Mouse (Mus musculus) heart, embryonic 16.5 days (tissue): ENCODE results near the gene Ppfia1. TPM values are rescaled to one million over a fixed set of nuclear protein-coding genes. Genes with fewer than 3 reads are reported as not detected.

Source experiments
- ATAC-seq: fragments of 200-750 bp; cut with Nextera tagmentation; replicated peaks from 2 replicates; pipeline ENCODE4 v1.8.0; 2017; ENCODE audit warnings: moderate number of reproducible peaks; ENCODE audit not compliant: insufficient read depth, low FRiP score; ENCODE audit errors: extremely low read depth
- H3K27ac ChIP-seq: fragments of 300-500 bp; sonication (generic); 2 replicates; pipeline ENCODE4 v1.5.1; 2014; ENCODE audit warnings: mild to moderate bottlenecking, low read length, control low read depth, moderate library complexity
- H3K27me3 ChIP-seq: fragments of 300-500 bp; sonication (generic); 2 replicates; pipeline ENCODE4 v1.6.1; 2014; ENCODE audit warnings: low read length, mixed read lengths; ENCODE audit not compliant: control insufficient read depth, insufficient read depth
- H3K36me3 ChIP-seq: fragments of 300-500 bp; sonication (generic); 2 replicates; pipeline ENCODE4 v1.6.1; 2014; ENCODE audit not compliant: control insufficient read depth, insufficient read depth
- H3K4me1 ChIP-seq: fragments of 300-500 bp; sonication (generic); 2 replicates; pipeline ENCODE4 v1.6.1; 2014; ENCODE audit warnings: low read length, mixed read lengths; ENCODE audit not compliant: control insufficient read depth, insufficient read depth
- H3K4me2 ChIP-seq: fragments of 300-500 bp; sonication (generic); 2 replicates; pipeline ENCODE4 v1.6.1; 2014; ENCODE audit warnings: low read depth, mild to moderate bottlenecking, control low read depth, low read length
- H3K4me3 ChIP-seq: fragments of 300-500 bp; sonication (generic); 2 replicates; pipeline ENCODE4 v1.5.1; 2014; ENCODE audit warnings: mild to moderate bottlenecking, control low read depth, low read length
- H3K9ac ChIP-seq: fragments of 300-500 bp; sonication (generic); 2 replicates; pipeline ENCODE4 v1.6.1; 2014; ENCODE audit warnings: low read length, control low read depth
- H3K9me3 ChIP-seq: fragments of 300-500 bp; sonication (generic); replicated peaks from 2 replicates; pipeline ENCODE4 v1.6.1; 2016; ENCODE audit warnings: low read length; ENCODE audit not compliant: control insufficient read depth
- WGBS: fragments of 180-500 bp; shearing (Covaris S2); extraction: QIAGEN DNeasy Blood & Tissue Kit; methylation state at CpG from one replicate; pipeline ENCODE4 v1.1.7; 2014; 5-methylcytosine and 5-hydroxymethylcytosine counted together
- polyA plus RNA-seq: library from polyadenylated mRNA; unstranded; fragments of >200 nt; fragmentation: Nextera tagmentation; extraction: Ambion mirVana; gene quantifications from 2 replicates; pipeline ENCODE4 v1.2.1, GENCODE M21; 2015

Ppfia1 gene
- polyA plus RNA-seq, 1 experiment from 2014 or later: 27.8 TPM

- Histone ChIP-seq H3K4me3 (no peak overlapping the region), H3K36me3 (peaks cover 74% of the 10 kb centered on the region), H3K27me3 (no peaks in the 10 kb centered on the region), H3K4me2 (no peak overlapping the region), H3K9me3 (no peaks in the 10 kb centered on the region), H3K27ac (no peak overlapping the region), H3K9ac (no peak overlapping the region), H3K4me1 (no peaks in the 10 kb centered on the region)
- WGBS: 88% methylated on average over 6 of the region's 6 CpGs
- ATAC-seq: no peak
Measured at GRCm38 (mm10) chr7:144461246-144461902, 92.2 kb downstream of the Ppfia1 start.

- H3K4me1 ChIP-seq: no peaks in the 10 kb centered on the region
- H3K4me3 ChIP-seq: no peak overlapping the region
- H3K27ac ChIP-seq: no peak overlapping the region
- peaks cover 83% of the 10 kb centered on the region for H3K36me3 ChIP-seq
- no peak overlapping the region for H3K4me2 ChIP-seq
- WGBS: 88% methylated on average over 1 of the region's 1 CpGs
- H3K27me3 ChIP-seq: no peaks in the 10 kb centered on the region
- H3K9me3 ChIP-seq: no peaks in the 10 kb centered on the region
- ATAC-seq: no peak
- H3K9ac ChIP-seq: no peak overlapping the region
Measured at GRCm38 (mm10) chr7:144458881-144459280, 94.6 kb downstream of the Ppfia1 start.

- no peaks in the 10 kb centered on the region for H3K9me3 ChIP-seq
- H3K4me3 ChIP-seq: no peak overlapping the region
- no peaks in the 10 kb centered on the region for H3K27me3 ChIP-seq
- H3K27ac ChIP-seq: no peak overlapping the region
- H3K9ac ChIP-seq: no peak overlapping the region
- no peak overlapping the region for H3K4me2 ChIP-seq
- H3K36me3 ChIP-seq: peaks cover 75% of the 10 kb centered on the region
- no peak for ATAC-seq
- WGBS: 79% methylated on average over 9 of the region's 9 CpGs
- peaks cover 12% of the 10 kb centered on the region for H3K4me1 ChIP-seq
Measured at GRCm38 (mm10) chr7:144450661-144451060, 102.9 kb downstream of the Ppfia1 start.

GRCm38 (mm10) chr7:144449637-144450570 lies 103.6 kb downstream of the Ppfia1 start:
- peaks cover 75% of the 10 kb centered on the region for H3K36me3 ChIP-seq
- no peak overlapping the region for H3K9ac ChIP-seq
- 59% methylated on average over 13 of the region's 13 CpGs for WGBS
- peaks cover 12% of the 10 kb centered on the region for H3K4me1 ChIP-seq
- H3K9me3 ChIP-seq: no peaks in the 10 kb centered on the region
- no peaks in the 10 kb centered on the region for H3K27me3 ChIP-seq
- ATAC-seq: peak; percentile 94
- no peak overlapping the region for H3K4me2 ChIP-seq
- peak overlapping the region; percentile 75 for H3K27ac ChIP-seq
- H3K4me3 ChIP-seq: no peak overlapping the region

GRCm38 (mm10) chr7:144448186-144448585 lies 105.3 kb downstream of the Ppfia1 start:
- H3K27ac ChIP-seq: no peak overlapping the region; the same call in 1 of the 2 replicates
- H3K36me3 ChIP-seq: peaks cover 71% of the 10 kb centered on the region
- peaks cover 12% of the 10 kb centered on the region for H3K4me1 ChIP-seq
- WGBS: 81% methylated on average over 1 of the region's 1 CpGs
- no peak overlapping the region for H3K9ac ChIP-seq
- no peaks in the 10 kb centered on the region for H3K27me3 ChIP-seq
- H3K9me3 ChIP-seq: no peaks in the 10 kb centered on the region
- H3K4me2 ChIP-seq: no peak overlapping the region
- H3K4me3 ChIP-seq: no peak overlapping the region
- no peak for ATAC-seq

GRCm38 (mm10) chr7:144447146-144447545 lies 106.4 kb downstream of the Ppfia1 start:
- Histone ChIP-seq H3K27me3 (no peaks in the 10 kb centered on the region), H3K4me2 (no peak overlapping the region), H3K36me3 (peaks cover 62% of the 10 kb centered on the region), H3K9me3 (no peaks in the 10 kb centered on the region), H3K4me1 (peaks cover 12% of the 10 kb centered on the region), H3K4me3 (no peak overlapping the region), H3K27ac (no peak overlapping the region), H3K9ac (no peak overlapping the region)
- WGBS: 76% methylated on average over 3 of the region's 3 CpGs
- no peak for ATAC-seq

GRCm38 (mm10) chr7:144444788-144445187 lies 108.7 kb downstream of the Ppfia1 start:
- Histone ChIP-seq H3K36me3 (peaks cover 64% of the 10 kb centered on the region), H3K9me3 (no peaks in the 10 kb centered on the region), H3K4me2 (no peak overlapping the region), H3K4me3 (no peak overlapping the region), H3K27ac (no peak overlapping the region), H3K27me3 (no peaks in the 10 kb centered on the region), H3K9ac (no peak overlapping the region), H3K4me1 (peaks cover 6% of the 10 kb centered on the region)
- WGBS: 80% methylated on average over 7 of the region's 7 CpGs
- no peak for ATAC-seq

- Histone ChIP-seq H3K4me3 (no peak overlapping the region), H3K9ac (no peak overlapping the region), H3K4me2 (no peak overlapping the region), H3K27me3 (no peaks in the 10 kb centered on the region), H3K36me3 (peaks cover 72% of the 10 kb centered on the region), H3K4me1 (no peaks in the 10 kb centered on the region), H3K9me3 (no peaks in the 10 kb centered on the region), H3K27ac (no peak overlapping the region)
- ATAC-seq: no peak
- 89% methylated on average over 4 of the region's 4 CpGs for WGBS
Measured at GRCm38 (mm10) chr7:144441976-144442375, 111.6 kb downstream of the Ppfia1 start.

GRCm38 (mm10) chr7:144441466-144441865 lies 112.1 kb downstream of the Ppfia1 start:
- Histone ChIP-seq H3K9ac (no peak overlapping the region), H3K9me3 (no peaks in the 10 kb centered on the region), H3K4me3 (no peak overlapping the region), H3K27me3 (no peaks in the 10 kb centered on the region), H3K4me2 (no peak overlapping the region), H3K36me3 (peaks cover 76% of the 10 kb centered on the region), H3K4me1 (no peaks in the 10 kb centered on the region), H3K27ac (no peak overlapping the region)
- 87% methylated on average over 11 of the region's 11 CpGs for WGBS
- ATAC-seq: no peak
